Mouse (Mus musculus): ENCODE data around the gene Mdh2. TPM values are rescaled to one million over a fixed set of nuclear protein-coding genes. Genes with fewer than 3 reads are reported as not detected.

The Mdh2 gene
- polyA plus RNA-seq (2015; fragmentation: Nextera tagmentation; extraction: Ambion mirVana), result 670 and 701 TPM in 2 replicates

- Histone ChIP-seq H3K27me3 (replicated peaks; ENCODE audit: control insufficient read depth, insufficient read depth, low read length) (no peaks in the 10 kb centered on the region), H3K9me3 (ENCODE audit: control insufficient read depth, low read length) (no peaks in the 10 kb centered on the region), H3K4me2 (ENCODE audit: low read length) (peak within 1 kb of the TSS; percentile 91)
Measured at GRCm38 (mm10) chr5:135778471-135779445, at the start of gene Mdh2. Gene Mdh2, plus strand, starts transcription at chr5:135778480.

GRCm38 (mm10) chr5:135729351-135729750 is 48.9 kb upstream of the Mdh2 start:
- Histone ChIP-seq H3K9me3 (ENCODE audit: control insufficient read depth, low read length) (no peaks in the 10 kb centered on the region), H3K9ac (ENCODE audit: low read depth, low read length) (no peak overlapping the region), H3K4me3 (ENCODE audit: low read length) (no peak overlapping the region), H3K36me3 (ENCODE audit: control insufficient read depth, insufficient read depth, low read length) (peaks cover 41% of the 10 kb centered on the region), H3K27me3 (replicated peaks; ENCODE audit: control insufficient read depth, insufficient read depth, low read length) (no peaks in the 10 kb centered on the region), H3K4me2 (ENCODE audit: low read length) (no peak overlapping the region), H3K27ac (ENCODE audit: low read depth, low read length) (no peak overlapping the region), H3K4me1 (ENCODE audit: control insufficient read depth, insufficient read depth, low read depth, low read length) (peaks cover 30% of the 10 kb centered on the region)
- WGBS, result 88% methylated on average over 13 of the region's 13 CpGs
- ATAC-seq, result no peak

More at GRCm38 (mm10) chr5:135778471-135779445, at the start of gene Mdh2:
- Histone ChIP-seq H3K27ac (ENCODE audit: low read depth, low read length) (peak within 1 kb of the TSS; percentile 93), H3K4me1 (ENCODE audit: control insufficient read depth, insufficient read depth, low read depth, low read length) (peaks cover 18% of the 10 kb centered on the region), H3K4me3 (ENCODE audit: low read length) (peak within 1 kb of the TSS; percentile 76), H3K36me3 (ENCODE audit: control insufficient read depth, insufficient read depth, low read length) (peaks cover 8% of the 10 kb centered on the region; the same call in 1 of the 2 replicates), H3K9ac (ENCODE audit: low read depth, low read length) (peak within 1 kb of the TSS; percentile 90)
- WGBS, result 2% methylated on average over 59 of the region's 70 CpGs
- ATAC-seq, result peak; percentile 98

- H3K4me3 ChIP-seq (ENCODE audit: low read length), result no peak overlapping the region
- H3K4me2 ChIP-seq (ENCODE audit: low read length), result no peak overlapping the region
- peaks cover 20% of the 10 kb centered on the region for H3K4me1 ChIP-seq (ENCODE audit: control insufficient read depth, insufficient read depth, low read depth, low read length)
- H3K36me3 ChIP-seq (ENCODE audit: control insufficient read depth, insufficient read depth, low read length), result peaks cover 49% of the 10 kb centered on the region
- no peak overlapping the region for H3K27ac ChIP-seq (ENCODE audit: low read depth, low read length)
- WGBS, result 96% methylated on average over 10 of the region's 10 CpGs
- ATAC-seq, result no peak
- H3K9ac ChIP-seq (ENCODE audit: low read depth, low read length), result no peak overlapping the region
- H3K9me3 ChIP-seq (ENCODE audit: control insufficient read depth, low read length), result no peaks in the 10 kb centered on the region
- H3K27me3 ChIP-seq (replicated peaks; ENCODE audit: control insufficient read depth, insufficient read depth, low read length), result no peaks in the 10 kb centered on the region
Measured at GRCm38 (mm10) chr5:135730278-135730677, 48.0 kb upstream of the Mdh2 start.

- Histone ChIP-seq H3K4me3 (ENCODE audit: low read length) (no peak overlapping the region), H3K9ac (ENCODE audit: low read depth, low read length) (no peak overlapping the region), H3K36me3 (ENCODE audit: control insufficient read depth, insufficient read depth, low read length) (peaks cover 55% of the 10 kb centered on the region), H3K9me3 (ENCODE audit: control insufficient read depth, low read length) (no peaks in the 10 kb centered on the region), H3K27me3 (replicated peaks; ENCODE audit: control insufficient read depth, insufficient read depth, low read length) (no peaks in the 10 kb centered on the region), H3K4me1 (ENCODE audit: control insufficient read depth, insufficient read depth, low read depth, low read length) (peaks cover 14% of the 10 kb centered on the region), H3K27ac (ENCODE audit: low read depth, low read length) (no peak overlapping the region), H3K4me2 (ENCODE audit: low read length) (no peak overlapping the region)
- no peak for ATAC-seq
- WGBS, result 92% methylated on average over 10 of the region's 10 CpGs
Measured at GRCm38 (mm10) chr5:135730916-135731315, 47.4 kb upstream of the Mdh2 start.

GRCm38 (mm10) chr5:135731322-135731721 is 47.0 kb upstream of the Mdh2 start:
- 96% methylated on average over 16 of the region's 16 CpGs for WGBS
- no peaks in the 10 kb centered on the region for H3K9me3 ChIP-seq (ENCODE audit: control insufficient read depth, low read length)
- H3K4me3 ChIP-seq (ENCODE audit: low read length), result no peak overlapping the region
- H3K4me2 ChIP-seq (ENCODE audit: low read length), result no peak overlapping the region
- no peak overlapping the region for H3K27ac ChIP-seq (ENCODE audit: low read depth, low read length)
- H3K27me3 ChIP-seq (replicated peaks; ENCODE audit: control insufficient read depth, insufficient read depth, low read length), result no peaks in the 10 kb centered on the region
- H3K4me1 ChIP-seq (ENCODE audit: control insufficient read depth, insufficient read depth, low read depth, low read length), result peaks cover 10% of the 10 kb centered on the region
- H3K36me3 ChIP-seq (ENCODE audit: control insufficient read depth, insufficient read depth, low read length), result peaks cover 58% of the 10 kb centered on the region
- no peak for ATAC-seq
- no peak overlapping the region for H3K9ac ChIP-seq (ENCODE audit: low read depth, low read length)

GRCm38 (mm10) chr5:135733071-135733470 is 45.2 kb upstream of the Mdh2 start:
- Histone ChIP-seq H3K9me3 (ENCODE audit: control insufficient read depth, low read length) (no peaks in the 10 kb centered on the region), H3K9ac (ENCODE audit: low read depth, low read length) (no peak overlapping the region), H3K4me2 (ENCODE audit: low read length) (no peak overlapping the region), H3K4me1 (ENCODE audit: control insufficient read depth, insufficient read depth, low read depth, low read length) (no peaks in the 10 kb centered on the region), H3K27me3 (replicated peaks; ENCODE audit: control insufficient read depth, insufficient read depth, low read length) (no peaks in the 10 kb centered on the region), H3K4me3 (ENCODE audit: low read length) (no peak overlapping the region), H3K27ac (ENCODE audit: low read depth, low read length) (no peak overlapping the region), H3K36me3 (ENCODE audit: control insufficient read depth, insufficient read depth, low read length) (peaks cover 66% of the 10 kb centered on the region)
- 94% methylated on average over 4 of the region's 4 CpGs for WGBS
- ATAC-seq, result no peak

GRCm38 (mm10) chr5:135734057-135734680 is 44.1 kb upstream of the Mdh2 start:
- Histone ChIP-seq H3K27ac (ENCODE audit: low read depth, low read length) (no peak overlapping the region), H3K4me2 (ENCODE audit: low read length) (no peak overlapping the region), H3K4me3 (ENCODE audit: low read length) (no peak overlapping the region), H3K9me3 (ENCODE audit: control insufficient read depth, low read length) (no peaks in the 10 kb centered on the region), H3K27me3 (replicated peaks; ENCODE audit: control insufficient read depth, insufficient read depth, low read length) (no peaks in the 10 kb centered on the region), H3K4me1 (ENCODE audit: control insufficient read depth, insufficient read depth, low read depth, low read length) (no peaks in the 10 kb centered on the region), H3K36me3 (ENCODE audit: control insufficient read depth, insufficient read depth, low read length) (peaks cover 65% of the 10 kb centered on the region), H3K9ac (ENCODE audit: low read depth, low read length) (no peak overlapping the region)
- no peak for ATAC-seq
- WGBS, result 94% methylated on average over 42 of the region's 42 CpGs

GRCm38 (mm10) chr5:135735741-135736140 is 42.5 kb upstream of the Mdh2 start:
- H3K9ac ChIP-seq (ENCODE audit: low read depth, low read length), result no peak overlapping the region
- peaks cover 49% of the 10 kb centered on the region for H3K36me3 ChIP-seq (ENCODE audit: control insufficient read depth, insufficient read depth, low read length)
- H3K27ac ChIP-seq (ENCODE audit: low read depth, low read length), result no peak overlapping the region
- no peaks in the 10 kb centered on the region for H3K4me1 ChIP-seq (ENCODE audit: control insufficient read depth, insufficient read depth, low read depth, low read length)
- H3K9me3 ChIP-seq (ENCODE audit: control insufficient read depth, low read length), result no peaks in the 10 kb centered on the region
- H3K27me3 ChIP-seq (replicated peaks; ENCODE audit: control insufficient read depth, insufficient read depth, low read length), result no peaks in the 10 kb centered on the region
- ATAC-seq, result no peak
- no peak overlapping the region for H3K4me3 ChIP-seq (ENCODE audit: low read length)
- WGBS, result 89% methylated on average over 13 of the region's 13 CpGs
- H3K4me2 ChIP-seq (ENCODE audit: low read length), result no peak overlapping the region

- Histone ChIP-seq H3K36me3 (ENCODE audit: control insufficient read depth, insufficient read depth, low read length) (peaks cover 42% of the 10 kb centered on the region), H3K4me2 (ENCODE audit: low read length) (no peak overlapping the region), H3K4me3 (ENCODE audit: low read length) (no peak overlapping the region), H3K4me1 (ENCODE audit: control insufficient read depth, insufficient read depth, low read depth, low read length) (no peaks in the 10 kb centered on the region), H3K27ac (ENCODE audit: low read depth, low read length) (no peak overlapping the region), H3K9ac (ENCODE audit: low read depth, low read length) (no peak overlapping the region), H3K27me3 (replicated peaks; ENCODE audit: control insufficient read depth, insufficient read depth, low read length) (no peaks in the 10 kb centered on the region), H3K9me3 (ENCODE audit: control insufficient read depth, low read length) (no peaks in the 10 kb centered on the region)
- WGBS, result 96% methylated on average over 16 of the region's 16 CpGs
- ATAC-seq, result no peak
Measured at GRCm38 (mm10) chr5:135736544-135736943, 41.7 kb upstream of the Mdh2 start.
